Mouse (Mus musculus): ENCODE results near the gene Kcnj6. TPM values are rescaled to one million over a fixed set of nuclear protein-coding genes. Genes with fewer than 3 reads are reported as not detected.
"Not testable (repeated sequence)": the region's sequence is repeated elsewhere in the genome, so short reads cannot be mapped to it uniquely, and the experiment has no call there.

The Kcnj6 gene
- total and polyA plus RNA-seq, 3 experiments: 0.92 to 1.1 TPM; not detected in 1

GRCm38 (mm10) chr16:94850393-94850792 is 147.1 kb downstream of the Kcnj6 start:
- no peak for DNase-seq

- no peak for DNase-seq
Measured at GRCm38 (mm10) chr16:94845996-94846395, 151.5 kb downstream of the Kcnj6 start.

GRCm38 (mm10) chr16:94844769-94845168 is 152.7 kb downstream of the Kcnj6 start:
- DNase-seq: no peak

GRCm38 (mm10) chr16:94839398-94839797 is 158.1 kb downstream of the Kcnj6 start:
- DNase-seq: no peak

GRCm38 (mm10) chr16:94837881-94838280 is 159.6 kb downstream of the Kcnj6 start:
- no peak for DNase-seq

- DNase-seq: no peak
Measured at GRCm38 (mm10) chr16:94834502-94834901, 163.0 kb downstream of the Kcnj6 start.

GRCm38 (mm10) chr16:94828166-94828565 is 169.3 kb downstream of the Kcnj6 start:
- DNase-seq: no peak

GRCm38 (mm10) chr16:94827092-94827585 is 170.4 kb downstream of the Kcnj6 start:
- peak; percentile 11 for DNase-seq

GRCm38 (mm10) chr16:94825274-94825673 is 172.2 kb downstream of the Kcnj6 start:
- no peak for DNase-seq

GRCm38 (mm10) chr16:94822611-94823010 is 174.9 kb downstream of the Kcnj6 start:
- DNase-seq: no peak

- DNase-seq: no peak
Measured at GRCm38 (mm10) chr16:94821610-94822009, 175.9 kb downstream of the Kcnj6 start.

GRCm38 (mm10) chr16:94816391-94816790 is 181.1 kb downstream of the Kcnj6 start:
- no peak for DNase-seq

- DNase-seq: no peak
Measured at GRCm38 (mm10) chr16:94815891-94816290, 181.6 kb downstream of the Kcnj6 start.

GRCm38 (mm10) chr16:94809286-94809685 is 188.2 kb downstream of the Kcnj6 start:
- not testable (repeated sequence) for DNase-seq

- DNase-seq: no peak
Measured at GRCm38 (mm10) chr16:94798241-94798640, 199.3 kb downstream of the Kcnj6 start.

- no peak for DNase-seq
Measured at GRCm38 (mm10) chr16:94797366-94797765, 200.1 kb downstream of the Kcnj6 start.

- DNase-seq: no peak
Measured at GRCm38 (mm10) chr16:94793041-94793440, 204.5 kb downstream of the Kcnj6 start.

GRCm38 (mm10) chr16:94789958-94790357 is 207.5 kb downstream of the Kcnj6 start:
- peak; percentile 47 for DNase-seq

GRCm38 (mm10) chr16:94788716-94789115 is 208.8 kb downstream of the Kcnj6 start:
- no peak for DNase-seq

GRCm38 (mm10) chr16:94788165-94788564 is 209.3 kb downstream of the Kcnj6 start:
- peak; percentile 52 for DNase-seq

- DNase-seq: no peak
Measured at GRCm38 (mm10) chr16:94785873-94786272, 211.6 kb downstream of the Kcnj6 start.

- no peak for DNase-seq
Measured at GRCm38 (mm10) chr16:94783696-94784095, 213.8 kb downstream of the Kcnj6 start.

GRCm38 (mm10) chr16:94782110-94782946 is 215.2 kb downstream of the Kcnj6 start:
- DNase-seq: no peak

GRCm38 (mm10) chr16:94773928-94774327 is 223.6 kb downstream of the Kcnj6 start:
- no peak for DNase-seq
